Mouse (Mus musculus): ENCODE results near the gene Znhit2.

DNA sequence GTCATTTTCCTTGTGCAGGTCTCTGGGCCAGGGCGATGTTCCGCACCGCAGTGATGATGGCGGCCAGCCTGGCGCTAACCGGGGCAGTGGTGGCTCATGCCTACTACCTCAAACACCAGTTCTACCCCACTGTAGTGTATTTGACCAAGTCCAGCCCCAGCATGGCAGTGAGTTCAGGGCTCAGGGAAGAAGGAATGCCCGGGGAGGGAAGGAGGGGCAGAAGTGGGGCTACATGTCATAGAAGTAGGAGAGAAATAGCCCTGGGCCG is 13.2 kb upstream of the Znhit2 start:
- TF ChIP-seq POLR2A (IDR thresholded peaks at IDR 0.05; ENCODE audit: insufficient read depth, low read depth, low read length) (no peak), CTCF (IDR thresholded peaks at IDR 0.05) (no peak)

Measured in heart, adult 2 months (tissue).